Mouse (Mus musculus): ENCODE data around the gene Ankrd65. TPM values are rescaled to one million over a fixed set of nuclear protein-coding genes. Genes with fewer than 3 reads are reported as not detected.

The Ankrd65 gene
- polyA plus RNA-seq, 1 experiment from 2014 or later, result 0.71 TPM

DNA sequence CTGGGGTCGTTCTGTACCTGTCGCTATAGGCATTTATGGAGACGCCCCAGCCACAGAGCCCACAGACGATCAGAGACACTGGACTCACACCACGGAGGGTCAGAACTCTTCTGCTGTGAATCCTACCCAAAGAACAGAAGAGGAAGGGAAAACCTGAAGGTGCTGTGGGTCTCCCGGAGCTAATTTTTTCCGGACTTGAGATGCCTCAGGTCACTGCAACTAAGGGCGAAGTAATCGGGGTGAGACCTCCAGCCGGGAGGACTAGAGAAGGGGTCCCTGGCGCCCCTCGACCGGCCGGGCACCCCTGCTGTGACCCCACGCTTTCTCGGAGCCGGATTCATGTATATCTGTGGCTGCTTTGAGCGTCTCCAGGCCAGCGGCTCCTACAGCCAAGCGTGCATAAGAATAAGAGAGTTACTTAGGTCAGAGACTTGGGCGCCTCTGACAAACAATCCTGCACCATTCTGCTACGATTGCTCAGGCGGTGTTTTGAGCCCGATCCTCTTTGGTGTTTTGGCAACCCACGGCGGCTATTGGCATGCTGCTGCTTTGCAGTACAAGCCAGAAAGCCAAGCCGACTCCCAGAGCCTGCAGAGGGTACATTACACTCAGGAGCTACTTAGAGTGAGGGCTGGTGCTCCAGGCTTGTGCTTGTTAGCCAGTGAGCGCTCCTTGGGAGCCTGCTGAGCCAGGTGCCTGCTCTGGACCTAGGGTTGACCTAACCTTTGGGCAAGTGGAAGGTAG lies 28.7 kb upstream of the Ankrd65 start:
- H3K9me3 ChIP-seq (replicated peaks), result no peaks in the 10 kb centered on the region
- peak overlapping the region; percentile 90 for H3K4me3 ChIP-seq (replicated peaks)
- ATAC-seq (ENCODE audit: insufficient number of reproducible peaks, low FRiP score, low TSS enrichment, low read depth), result no peak
- peaks cover 9% of the 10 kb centered on the region for H3K36me3 ChIP-seq
- peak overlapping the region; percentile 97 for H3K4me2 ChIP-seq (replicated peaks)
- peaks cover 27% of the 10 kb centered on the region for H3K4me1 ChIP-seq
- H3K9ac ChIP-seq, result peak overlapping the region; percentile 78
- no peaks in the 10 kb centered on the region for H3K27me3 ChIP-seq
- H3K27ac ChIP-seq (replicated peaks), result peak overlapping the region; percentile 30
- WGBS, result 2% methylated on average over 28 of the region's 28 CpGs

DNA sequence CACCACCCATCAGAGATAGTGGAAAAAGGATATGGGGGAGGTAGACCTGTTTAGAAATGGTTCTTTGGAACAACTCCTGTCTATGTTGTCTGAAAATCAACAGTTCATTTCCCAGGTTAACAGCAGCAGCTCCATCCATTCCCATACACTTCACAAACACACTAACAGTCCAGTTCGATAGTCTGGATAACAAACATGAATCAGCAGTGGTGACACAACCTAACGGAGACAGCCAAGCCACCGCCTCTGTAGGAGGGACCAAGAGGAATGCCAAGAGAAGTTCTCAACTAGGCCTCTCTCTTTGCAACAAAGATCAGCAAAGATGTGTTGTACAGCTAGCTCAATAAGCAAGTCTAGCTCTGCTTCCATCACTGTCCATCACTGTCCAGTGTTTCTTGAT lies 27.9 kb upstream of the Ankrd65 start:
- ATAC-seq (ENCODE audit: insufficient number of reproducible peaks, low FRiP score, low TSS enrichment, low read depth), result no peak
- Histone ChIP-seq H3K9ac (no peak overlapping the region), H3K4me2 (replicated peaks) (no peak overlapping the region)

DNA sequence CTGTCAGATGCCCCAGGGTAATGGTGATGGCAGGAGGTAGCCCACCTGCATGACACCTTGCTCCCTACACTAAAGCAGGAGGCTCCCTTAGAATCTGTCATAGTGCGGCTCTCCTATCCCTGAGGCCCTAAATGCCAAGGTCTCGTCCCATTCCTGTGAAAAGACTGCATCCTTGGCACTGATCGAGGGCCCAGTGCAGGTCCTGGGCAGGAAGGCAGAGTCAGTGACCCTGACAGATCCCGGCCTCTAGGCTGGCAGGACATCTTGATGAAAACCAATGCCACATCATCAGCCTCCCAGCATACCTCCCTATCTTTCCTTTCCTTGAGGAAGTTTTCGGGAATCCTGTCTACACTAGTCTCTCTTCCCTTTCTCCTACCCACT lies 20.8 kb upstream of the Ankrd65 start:
- WGBS, result 62% methylated on average over 5 of the region's 5 CpGs
- H3K27ac ChIP-seq (replicated peaks), result peak overlapping the region; percentile 68

More for the DNA sequence above, 27.9 kb upstream of the Ankrd65 start:
- Histone ChIP-seq H3K4me3 (replicated peaks) (no peak overlapping the region), H3K27me3 (no peaks in the 10 kb centered on the region), H3K36me3 (0 out of 2 replicates have a peak, but pooled peaks cover 2% of the 10 kb centered on the region), H3K27ac (replicated peaks) (no peak overlapping the region), H3K9me3 (replicated peaks) (no peaks in the 10 kb centered on the region), H3K4me1 (peaks cover 27% of the 10 kb centered on the region)
- WGBS, result 91% methylated on average over 3 of the region's 3 CpGs

DNA sequence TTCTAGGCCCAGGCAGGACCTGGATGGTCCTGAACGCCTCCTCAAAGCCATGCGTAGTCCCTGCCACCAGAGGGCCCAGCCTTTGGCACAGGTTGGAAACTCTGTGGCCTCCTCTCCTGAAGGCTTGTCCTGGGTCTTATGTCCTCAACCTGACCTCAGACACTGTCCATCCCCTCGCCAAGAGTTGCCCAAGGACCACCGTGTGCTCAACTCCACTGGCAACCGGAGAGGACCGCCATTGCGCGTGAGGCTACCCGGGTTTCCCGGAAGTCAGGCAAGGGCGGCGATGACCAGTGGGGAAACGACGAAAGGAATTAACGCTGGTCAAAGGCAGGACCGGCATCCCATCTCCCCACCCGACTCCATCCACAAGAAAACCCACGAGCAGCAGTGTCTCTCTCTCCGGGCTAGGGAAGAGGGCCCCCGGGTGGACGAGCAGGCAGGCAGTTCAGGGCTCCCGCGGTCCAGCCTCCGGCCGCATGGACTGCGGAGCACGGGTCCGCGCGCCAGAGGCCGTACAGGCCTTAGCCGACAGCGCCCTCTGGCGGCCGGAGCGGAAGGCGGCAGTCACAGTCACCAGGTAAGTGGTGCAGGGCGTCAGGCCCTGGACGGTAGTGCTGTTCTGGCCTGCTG lies 20.2 kb upstream of the Ankrd65 start:
- Histone ChIP-seq H3K4me2 (replicated peaks) (peak overlapping the region; percentile 82), H3K36me3 (no peaks in the 10 kb centered on the region), H3K4me1 (peaks cover 37% of the 10 kb centered on the region), H3K27ac (replicated peaks) (peak overlapping the region; percentile 68), H3K4me3 (replicated peaks) (peak overlapping the region; percentile 53), H3K9ac (peak overlapping the region; percentile 70), H3K9me3 (replicated peaks) (no peaks in the 10 kb centered on the region), H3K27me3 (peaks cover 4% of the 10 kb centered on the region; the same call in 1 of the 2 replicates)
- WGBS, result 1% methylated on average over 39 of the region's 39 CpGs
- peak; percentile 85 for ATAC-seq (ENCODE audit: insufficient number of reproducible peaks, low FRiP score, low TSS enrichment, low read depth)

More for the DNA sequence above, 20.8 kb upstream of the Ankrd65 start:
- Histone ChIP-seq H3K4me3 (replicated peaks) (peak overlapping the region; percentile 53), H3K36me3 (no peaks in the 10 kb centered on the region), H3K9ac (peak overlapping the region; percentile 70), H3K27me3 (peaks cover 4% of the 10 kb centered on the region; the same call in 1 of the 2 replicates), H3K4me1 (peaks cover 32% of the 10 kb centered on the region), H3K4me2 (replicated peaks) (peak overlapping the region; percentile 82), H3K9me3 (replicated peaks) (no peaks in the 10 kb centered on the region)
- no peak for ATAC-seq (ENCODE audit: insufficient number of reproducible peaks, low FRiP score, low TSS enrichment, low read depth)

DNA sequence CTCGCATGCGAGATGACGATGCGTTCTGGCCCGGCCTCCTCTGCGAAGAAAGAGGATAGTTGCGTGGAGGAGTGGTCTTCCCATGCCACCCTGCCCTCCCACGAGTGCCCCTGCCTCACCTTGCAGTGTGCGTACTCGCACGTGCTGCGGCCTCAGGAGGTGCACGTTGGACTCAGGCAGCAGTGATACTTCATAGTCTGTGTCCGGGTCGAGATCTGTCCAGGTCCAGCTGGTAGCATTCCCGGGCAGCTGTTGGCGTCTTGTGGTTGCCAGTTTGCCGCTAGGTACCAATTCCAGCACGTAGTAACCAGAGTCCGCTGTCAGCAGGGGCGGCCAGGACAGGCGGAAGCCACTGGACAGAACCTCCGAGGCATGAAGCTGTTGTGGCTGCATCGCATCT lies 19.6 kb upstream of the Ankrd65 start:
- peak overlapping the region; percentile 53 for H3K4me3 ChIP-seq (replicated peaks)
- peaks cover 43% of the 10 kb centered on the region for H3K4me1 ChIP-seq
- H3K9ac ChIP-seq, result peak overlapping the region; percentile 70
- WGBS, result 40% methylated on average over 24 of the region's 24 CpGs
- ATAC-seq (ENCODE audit: insufficient number of reproducible peaks, low FRiP score, low TSS enrichment, low read depth), result no peak
- peaks cover 4% of the 10 kb centered on the region; the same call in 1 of the 2 replicates for H3K27me3 ChIP-seq
- no peaks in the 10 kb centered on the region for H3K36me3 ChIP-seq
- H3K27ac ChIP-seq (replicated peaks), result no peak overlapping the region
- peak overlapping the region; percentile 82 for H3K4me2 ChIP-seq (replicated peaks)
- H3K9me3 ChIP-seq (replicated peaks), result no peaks in the 10 kb centered on the region

DNA sequence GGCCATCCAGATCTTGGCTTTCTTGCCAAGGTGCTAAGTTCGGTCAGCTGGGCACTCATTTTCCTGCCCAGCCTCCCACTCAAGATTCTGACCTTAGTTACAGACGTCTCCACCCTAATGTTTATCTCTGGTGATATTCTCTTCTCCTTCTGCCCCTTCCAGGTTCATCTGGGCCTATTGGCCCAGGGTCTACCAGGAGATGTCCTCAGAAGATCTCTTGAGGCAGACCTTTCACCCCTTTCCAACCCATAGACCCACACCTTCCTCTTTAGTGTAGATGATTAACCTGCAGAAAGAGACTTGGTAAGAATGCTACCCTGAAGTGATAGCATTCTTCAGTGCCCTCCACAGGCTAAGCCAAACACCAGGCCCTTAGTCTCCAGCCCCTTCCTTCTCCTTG lies 18.5 kb upstream of the Ankrd65 start:
- Histone ChIP-seq H3K27ac (replicated peaks) (no peak overlapping the region), H3K36me3 (no peaks in the 10 kb centered on the region), H3K27me3 (peaks cover 4% of the 10 kb centered on the region; the same call in 1 of the 2 replicates), H3K9ac (no peak overlapping the region), H3K4me2 (replicated peaks) (no peak overlapping the region), H3K4me3 (replicated peaks) (no peak overlapping the region), H3K9me3 (replicated peaks) (no peaks in the 10 kb centered on the region), H3K4me1 (peaks cover 52% of the 10 kb centered on the region)
- 85% methylated on average over 2 of the region's 2 CpGs for WGBS
- ATAC-seq (ENCODE audit: insufficient number of reproducible peaks, low FRiP score, low TSS enrichment, low read depth), result no peak

DNA sequence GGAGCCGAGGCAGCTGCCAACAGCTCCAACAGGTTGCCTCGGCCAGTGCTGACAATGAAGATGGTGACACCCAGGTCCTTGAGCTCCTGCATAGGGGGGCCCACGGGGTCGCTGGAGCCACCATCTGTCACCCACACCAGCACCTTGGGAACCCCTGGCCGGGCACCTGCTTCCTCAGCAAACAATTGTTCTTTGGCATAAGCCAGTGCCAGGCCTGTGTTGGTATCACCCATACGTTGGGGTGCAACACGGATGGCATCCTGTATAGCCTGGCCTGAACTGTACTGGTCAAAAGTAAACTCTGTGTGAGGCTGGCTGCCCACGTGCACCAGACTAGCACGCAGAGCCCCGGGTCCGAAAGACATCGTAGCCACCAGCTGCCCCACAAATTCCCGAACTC lies 17.5 kb upstream of the Ankrd65 start:
- Histone ChIP-seq H3K36me3 (no peaks in the 10 kb centered on the region), H3K4me2 (replicated peaks) (no peak overlapping the region), H3K9me3 (replicated peaks) (no peaks in the 10 kb centered on the region), H3K4me3 (replicated peaks) (no peak overlapping the region), H3K4me1 (peaks cover 62% of the 10 kb centered on the region), H3K27ac (replicated peaks) (no peak overlapping the region), H3K9ac (no peak overlapping the region), H3K27me3 (peaks cover 4% of the 10 kb centered on the region; the same call in 1 of the 2 replicates)
- ATAC-seq (ENCODE audit: insufficient number of reproducible peaks, low FRiP score, low TSS enrichment, low read depth), result no peak
- WGBS, result 86% methylated on average over 13 of the region's 13 CpGs

DNA sequence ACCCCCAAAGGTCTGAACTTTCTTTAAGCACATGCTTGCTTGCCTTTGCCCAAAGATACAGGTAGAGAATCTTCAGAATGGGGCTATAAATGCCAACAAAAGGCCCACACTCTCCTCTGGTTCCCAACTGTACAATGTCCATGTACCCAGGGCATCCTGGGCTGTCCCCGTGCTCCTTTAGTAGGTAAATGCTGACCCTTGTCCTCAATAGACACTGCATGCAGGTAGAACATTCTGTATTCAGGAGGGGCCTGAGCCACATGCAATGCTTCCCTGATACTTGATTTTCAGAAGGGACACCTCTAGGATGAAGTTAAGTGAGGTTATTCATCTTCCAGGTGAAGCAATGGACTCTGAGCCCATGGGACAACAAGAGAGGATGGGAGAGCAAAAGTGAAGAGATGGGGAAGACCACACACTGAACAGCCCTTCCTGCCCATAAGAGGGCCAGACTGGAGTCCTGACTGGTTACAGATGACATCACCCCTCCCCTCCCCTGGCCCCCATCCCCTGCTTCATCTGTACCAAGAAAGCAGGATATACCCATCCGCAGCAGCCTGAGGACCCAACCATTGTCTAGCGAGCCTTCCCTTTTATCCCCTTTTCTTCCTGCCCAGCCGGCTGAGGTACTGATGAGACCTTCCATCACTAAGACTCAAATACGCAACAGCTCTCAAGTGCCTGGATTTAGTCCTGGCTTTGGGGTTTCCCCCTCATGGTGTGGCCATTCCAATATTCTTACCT lies 16.7 kb upstream of the Ankrd65 start:
- H3K4me1 ChIP-seq, result peaks cover 62% of the 10 kb centered on the region
- H3K9ac ChIP-seq, result no peak overlapping the region
- no peaks in the 10 kb centered on the region for H3K9me3 ChIP-seq (replicated peaks)
- ATAC-seq (ENCODE audit: insufficient number of reproducible peaks, low FRiP score, low TSS enrichment, low read depth), result no peak
- 25% methylated on average over 5 of the region's 5 CpGs for WGBS
- H3K4me3 ChIP-seq (replicated peaks), result peak overlapping the region; percentile 49
- peak overlapping the region; percentile 90 for H3K4me2 ChIP-seq (replicated peaks)
- no peaks in the 10 kb centered on the region for H3K36me3 ChIP-seq
- H3K27me3 ChIP-seq, result peaks cover 4% of the 10 kb centered on the region; the same call in 1 of the 2 replicates
- no peak overlapping the region for H3K27ac ChIP-seq (replicated peaks)

DNA sequence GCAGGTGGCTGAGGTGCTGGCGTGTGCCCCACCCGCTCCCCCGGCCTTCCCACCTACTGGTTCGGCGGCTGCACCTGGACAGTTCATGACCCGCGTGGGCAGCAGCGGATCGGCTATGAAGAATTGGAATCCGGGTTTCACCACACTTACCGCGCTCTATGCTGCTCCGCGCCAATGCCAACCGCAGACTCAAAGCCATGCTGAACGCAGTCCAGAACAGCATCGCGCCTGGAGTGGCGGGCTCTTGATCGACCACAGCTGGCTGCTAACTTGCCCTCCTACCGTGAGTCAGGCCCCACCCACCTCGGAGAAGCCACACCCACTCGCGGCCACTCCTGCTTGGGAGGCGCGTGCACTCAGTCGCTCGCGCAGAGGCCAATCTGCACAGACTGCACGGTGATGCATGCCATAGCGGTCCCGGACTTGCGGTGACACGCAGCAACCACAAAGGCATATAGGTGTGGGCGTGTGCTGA lies 15.9 kb upstream of the Ankrd65 start, which contains the start of gene Vwa1:
Gene Vwa1 (minus strand): TSS at position 419 of the 475 bp plus-strand sequence.
- Histone ChIP-seq H3K4me1 (peaks cover 61% of the 10 kb centered on the region), H3K4me3 (replicated peaks) (peak within 1 kb of the TSS; percentile 49), H3K36me3 (no peaks in the 10 kb centered on the region), H3K27me3 (peaks cover 4% of the 10 kb centered on the region; the same call in 1 of the 2 replicates), H3K9me3 (replicated peaks) (no peaks in the 10 kb centered on the region), H3K27ac (replicated peaks) (peak within 1 kb of the TSS; percentile 83), H3K4me2 (replicated peaks) (peak within 1 kb of the TSS; percentile 90), H3K9ac (0 out of 2 replicates have a peak within 1 kb of the TSS, but pooled peaks have one; percentile 23)
- under 1% methylated on average over 35 of the region's 35 CpGs for WGBS
- ATAC-seq (ENCODE audit: insufficient number of reproducible peaks, low FRiP score, low TSS enrichment, low read depth), result peak; percentile 80

DNA sequence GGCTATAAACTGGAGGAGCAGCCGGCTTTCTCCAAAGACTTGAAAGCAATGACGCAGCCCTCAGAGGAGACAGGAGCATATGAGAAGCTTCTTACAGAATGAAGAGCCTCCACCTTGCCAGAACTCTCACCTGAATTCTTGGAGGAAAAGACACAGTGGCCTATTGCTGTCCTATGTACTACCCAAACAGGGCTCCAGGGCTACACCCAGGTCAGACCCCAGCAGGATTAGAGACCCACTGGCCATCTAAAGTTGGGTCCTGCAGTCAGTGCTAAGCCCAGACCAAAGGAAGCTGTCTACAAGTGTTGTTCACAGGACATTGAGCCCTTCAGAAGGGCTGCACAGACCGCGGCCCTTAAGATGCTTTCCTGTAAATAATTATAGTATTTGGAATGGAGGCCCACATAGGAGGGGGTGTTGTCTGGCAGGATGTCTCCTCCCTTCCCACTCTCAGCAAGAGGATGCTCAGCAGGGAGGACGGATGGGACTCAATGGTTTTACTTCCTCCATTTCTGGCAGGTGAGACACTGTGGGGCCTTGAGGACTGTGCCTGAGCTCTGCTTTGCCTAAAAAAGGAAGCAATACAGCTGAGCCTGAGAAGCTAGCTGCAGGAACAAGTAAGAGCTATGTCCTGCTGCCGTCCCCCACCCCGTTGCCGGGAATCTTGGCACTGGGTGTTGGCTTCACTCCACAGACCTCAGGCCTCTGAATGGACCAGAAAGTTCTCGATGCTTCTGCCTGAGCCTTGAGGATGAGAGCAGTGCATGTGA lies 15.1 kb upstream of the Ankrd65 start:
- H3K27me3 ChIP-seq, result peaks cover 4% of the 10 kb centered on the region; the same call in 1 of the 2 replicates
- H3K9ac ChIP-seq, result no peak overlapping the region
- peaks cover 52% of the 10 kb centered on the region for H3K4me1 ChIP-seq
- WGBS, result 29% methylated on average over 9 of the region's 9 CpGs
- peak overlapping the region; percentile 83 for H3K27ac ChIP-seq (replicated peaks)
- H3K36me3 ChIP-seq, result no peaks in the 10 kb centered on the region
- H3K9me3 ChIP-seq (replicated peaks), result no peaks in the 10 kb centered on the region
- H3K4me3 ChIP-seq (replicated peaks), result peak overlapping the region; percentile 49
- no peak for ATAC-seq (ENCODE audit: insufficient number of reproducible peaks, low FRiP score, low TSS enrichment, low read depth)
- peak overlapping the region; percentile 90 for H3K4me2 ChIP-seq (replicated peaks)

Measured in embryonic facial prominence, embryonic 15.5 days (tissue).